Mouse (Mus musculus): ENCODE data around the gene Cpne1. TPM values are rescaled to one million over a fixed set of nuclear protein-coding genes. Genes with fewer than 3 reads are reported as not detected.

Gene Cpne1
- total RNA-seq, 2 experiments from 2014 or later: 36.1 to 37.2 TPM

GRCm38 (mm10) chr2:156080391-156080790 lies 31.4 kb downstream of the Cpne1 start:
- DNase-seq (ENCODE audit: low spot score in 2 of 2): no peak

GRCm38 (mm10) chr2:156079674-156080073 lies 32.1 kb downstream of the Cpne1 start:
- no peak for DNase-seq (ENCODE audit: low spot score in 2 of 2)

GRCm38 (mm10) chr2:156079183-156079560 lies 32.6 kb downstream of the Cpne1 start:
- peak; percentile 49 to 50 for DNase-seq (ENCODE audit: low spot score in 2 of 2)

GRCm38 (mm10) chr2:156078421-156079182 lies 33.2 kb downstream of the Cpne1 start:
- no peak for DNase-seq (ENCODE audit: low spot score in 2 of 2)

- DNase-seq (ENCODE audit: low spot score in 2 of 2): no peak
Observed at GRCm38 (mm10) chr2:156077461-156077860, 34.3 kb downstream of the Cpne1 start.

GRCm38 (mm10) chr2:156073725-156074124 lies 38.0 kb downstream of the Cpne1 start:
- no peak for DNase-seq (ENCODE audit: low spot score in 2 of 2)

- no peak for DNase-seq (ENCODE audit: low spot score in 2 of 2)
Observed at GRCm38 (mm10) chr2:156071236-156071635, 40.5 kb downstream of the Cpne1 start.

GRCm38 (mm10) chr2:156067916-156068315 lies 43.8 kb downstream of the Cpne1 start:
- no peak for DNase-seq (ENCODE audit: low spot score in 2 of 2)

- DNase-seq (ENCODE audit: low spot score in 2 of 2): no peak
Observed at GRCm38 (mm10) chr2:156066126-156066525, 45.6 kb downstream of the Cpne1 start.

- peak; percentile 78 to 79 for DNase-seq (ENCODE audit: low spot score in 2 of 2)
Observed at GRCm38 (mm10) chr2:156065099-156066041, 46.4 kb downstream of the Cpne1 start, which contains the start of gene Spag4. Spag4 (plus strand) TSS chr2:156065175.

- DNase-seq (ENCODE audit: low spot score in 2 of 2): no peak
Observed at GRCm38 (mm10) chr2:156052816-156053215, 58.9 kb downstream of the Cpne1 start, which contains the start of gene Fer1l4. Fer1l4 (minus strand) TSS chr2:156052947.

GRCm38 (mm10) chr2:156047929-156048328 lies 63.8 kb downstream of the Cpne1 start:
- no peak for DNase-seq (ENCODE audit: low spot score in 2 of 2)

- DNase-seq (ENCODE audit: low spot score in 2 of 2): no peak
Observed at GRCm38 (mm10) chr2:156042903-156043302, 68.9 kb downstream of the Cpne1 start.

GRCm38 (mm10) chr2:156039390-156039789 lies 72.4 kb downstream of the Cpne1 start:
- DNase-seq (ENCODE audit: low spot score in 2 of 2): no peak

- no peak for DNase-seq (ENCODE audit: low spot score in 2 of 2)
Observed at GRCm38 (mm10) chr2:156025482-156025881, 86.3 kb downstream of the Cpne1 start.

Other genes with a start within 250 kb of the Cpne1 start
- gene Uqcc1, start 181.7 kb downstream of the Cpne1 start, total RNA-seq (2021): 100 to 1,000 TPM; 122 to 139 TPM
- gene Gm15557, start 171.2 kb downstream of the Cpne1 start, total RNA-seq (2021): not detected
- under 1 TPM in 1 of 2 experiments, not detected in 1; 0.38 TPM for gene Gdf5, start 166.6 kb downstream of the Cpne1 start, total RNA-seq (2021)
- 10 to 100 TPM in 1 of 2 experiments, 1 to 10 TPM in 1; 9.9 to 10.7 TPM for gene Cep250, start 155.5 kb downstream of the Cpne1 start, total RNA-seq (2021)
- gene 6430550D23Rik, start 104.0 kb downstream of the Cpne1 start, total RNA-seq (2021): 1 to 10 TPM; 1.2 to 2.0 TPM
- gene Ergic3, start 103.9 kb downstream of the Cpne1 start, total RNA-seq (2021): 100 to 1,000 TPM; 215 to 227 TPM
- gene Fer1l4, start 59.0 kb downstream of the Cpne1 start, total RNA-seq (2021): not detected
- 1 to 10 TPM; 4.2 to 9.3 TPM for gene Spag4, start 46.8 kb downstream of the Cpne1 start, total RNA-seq (2021)
- gene Rbm12, start within 50 bp of the Cpne1 start, total RNA-seq (2021): 10 to 100 TPM; 22.1 to 29.7 TPM
- gene Gm28036, start 15.1 kb upstream of the Cpne1 start, total RNA-seq (2021): 10 to 100 TPM; 25.4 to 28.6 TPM
- gene Romo1, start 32.1 kb upstream of the Cpne1 start, total RNA-seq (2021): 100 to 1,000 TPM; 346 to 350 TPM
- gene Nfs1, start 32.2 kb upstream of the Cpne1 start, total RNA-seq (2021): 10 to 100 TPM; 80.4 to 90.4 TPM
- gene Rbm39, start 68.3 kb upstream of the Cpne1 start, total RNA-seq (2021): 100 to 1,000 TPM; 283 to 382 TPM
- 10 to 100 TPM; 32.3 to 42.2 TPM for gene Phf20, start 84.5 kb upstream of the Cpne1 start, total RNA-seq (2021)
- 1 to 10 TPM; 2.3 to 3.5 TPM for gene Cnbd2, start 200.3 kb upstream of the Cpne1 start, total RNA-seq (2021)
- gene Scand1, start 200.7 kb upstream of the Cpne1 start, total RNA-seq (2021): 100 to 1,000 TPM; 102 to 113 TPM

All from adrenal gland, adult 18-20 months (tissue).